Mouse (Mus musculus) MEL (cell line): ENCODE measurements at regions not wholly inside any gene's neighbourhood (a gene's known extent, or its start where the extent isn't known, plus 50 kb on each side); places are given as distances from the start of the nearest gene placed in this dataset.

Source experiments
- DNase-seq: peaks from one replicate; pipeline ENCODE4 v3.0.0; 2011; ENCODE audit warnings: low read depth, low spot score
- H3K27ac ChIP-seq: 2 replicates; pipeline ENCODE4 v1.5.1; 2012; ENCODE audit warnings: low read depth, mild to moderate bottlenecking, control low read depth, low read length, moderate library complexity; ENCODE audit not compliant: control insufficient read depth
- H3K27me3 ChIP-seq, 2 experiments: fragments of 150-350 bp in 1 of 2; sonication (generic) in 1 of 2; 2 replicates each; pipeline ENCODE4 v1.6.1; 2012; ENCODE audit warnings: low read length in 2 of 2, mild to moderate bottlenecking in 2 of 2, improper control_type of control experiment in 1 of 2, moderate library complexity in 1 of 2; ENCODE audit not compliant: insufficient read depth in 2 of 2, control insufficient read depth in 1 of 2
- H3K36me3 ChIP-seq, 2 experiments: 2 replicates each; pipeline ENCODE4 v1.6.1; 2012 to 2014; ENCODE audit warnings: low read length in 2 of 2, improper control_type of control experiment in 1 of 2, inconsistent platforms in 1 of 2, mild to moderate bottlenecking in 1 of 2; ENCODE audit not compliant: insufficient read depth in 2 of 2, control insufficient read depth in 1 of 2
- H3K4me1 ChIP-seq, 2 experiments: fragments of 150-350 bp in 1 of 2; sonication (generic) in 1 of 2; 2 replicates each; pipeline ENCODE4 v1.6.1; 2012; ENCODE audit warnings: low read length in 2 of 2, improper control_type of control experiment in 1 of 2, mild to moderate bottlenecking in 1 of 2; ENCODE audit not compliant: insufficient read depth in 2 of 2, control insufficient read depth in 1 of 2
- H3K4me3 ChIP-seq, 2 experiments: fragments of 150-350 bp in 1 of 2; sonication (generic) in 1 of 2; 2 replicates each; pipeline ENCODE4 v1.5.1; 2012; ENCODE audit warnings: low read depth in 2 of 2, low read length in 2 of 2, mild to moderate bottlenecking in 2 of 2, moderate library complexity in 2 of 2, control low read depth in 1 of 2, improper control_type of control experiment in 1 of 2; ENCODE audit not compliant: control insufficient read depth in 1 of 2, insufficient read depth in 1 of 2
- H3K79me2 ChIP-seq: 2 replicates; pipeline ENCODE4 v1.6.1; 2012; ENCODE audit warnings: mild to moderate bottlenecking, low read length, moderate library complexity; ENCODE audit not compliant: control insufficient read depth, poor library complexity, insufficient read depth
- H3K9ac ChIP-seq: 2 replicates; pipeline ENCODE4 v1.6.1; 2012; ENCODE audit warnings: low read depth, mild to moderate bottlenecking, control low read depth, low read length, moderate library complexity; ENCODE audit not compliant: control insufficient read depth, poor library complexity, severe bottlenecking
- H3K9me3 ChIP-seq: fragments of 150-350 bp; sonication (generic); replicated peaks from 2 replicates; pipeline ENCODE4 v1.6.1; 2012; ENCODE audit warnings: mild to moderate bottlenecking, low read length, improper control_type of control experiment, moderate library complexity; ENCODE audit not compliant: insufficient read depth
- BHLHE40 ChIP-seq: IDR thresholded peaks from 2 replicates; pipeline ENCODE4 v1.6.1; 2012; ENCODE audit warnings: low read depth, mild to moderate bottlenecking, inconsistent platforms, low read length, improper control_type of control experiment, borderline replicate concordance
- CHD1 ChIP-seq: IDR thresholded peaks from 2 replicates; pipeline ENCODE4 v1.6.1; 2012; ENCODE audit warnings: low read depth, mild to moderate bottlenecking, inconsistent platforms, low read length, improper control_type of control experiment
- E2F4 ChIP-seq: IDR thresholded peaks from 2 replicates; pipeline ENCODE4 v1.6.1; 2011; ENCODE audit warnings: low read depth, low read length, improper control_type of control experiment, borderline replicate concordance
- ETS1 ChIP-seq: IDR thresholded peaks from 2 replicates; pipeline ENCODE4 v1.6.1; 2012; ENCODE audit warnings: low read depth, mild to moderate bottlenecking, inconsistent platforms, low read length, improper control_type of control experiment, moderate library complexity
- JUND ChIP-seq: IDR thresholded peaks from 2 replicates; pipeline ENCODE4 v1.6.1; 2011; ENCODE audit warnings: low read depth, mild to moderate bottlenecking, improper control_type of control experiment, low read length
- KAT2A ChIP-seq: conservative IDR thresholded peaks from 2 replicates; pipeline ENCODE4 v1.6.1; 2012; ENCODE audit warnings: low read depth, low read length, improper control_type of control experiment, inconsistent platforms
- MAX ChIP-seq: IDR thresholded peaks from 2 replicates; pipeline ENCODE4 v1.6.1; 2011; ENCODE audit warnings: low read length, improper control_type of control experiment
- MEF2A ChIP-seq: IDR thresholded peaks from 2 replicates; pipeline ENCODE4 v1.6.1; 2014; ENCODE audit warnings: low read depth, mild to moderate bottlenecking, inconsistent platforms, low read length, improper control_type of control experiment; ENCODE audit not compliant: poor library complexity, insufficient replicate concordance, severe bottlenecking; ENCODE audit errors: extremely low read depth
- MXI1 ChIP-seq: IDR thresholded peaks from 2 replicates; pipeline ENCODE4 v1.6.1; 2011; ENCODE audit warnings: mild to moderate bottlenecking, low read depth, low read length, improper control_type of control experiment
- MYC ChIP-seq: IDR thresholded peaks from 2 replicates; pipeline ENCODE4 v1.6.1; 2011; ENCODE audit warnings: low read depth, mild to moderate bottlenecking, low read length, improper control_type of control experiment, moderate library complexity
- NELFE ChIP-seq: IDR thresholded peaks from 2 replicates; pipeline ENCODE4 v1.6.1; 2011; ENCODE audit warnings: low read depth, low read length, improper control_type of control experiment
- NRF1 ChIP-seq: IDR thresholded peaks from 2 replicates; pipeline ENCODE4 v1.6.1; 2014; ENCODE audit warnings: low read depth, mild to moderate bottlenecking, inconsistent platforms, low read length, improper control_type of control experiment, moderate library complexity; ENCODE audit not compliant: poor library complexity, insufficient read depth, severe bottlenecking
- POLR2A ChIP-seq, 2 experiments: IDR thresholded peaks; 2 replicates each; pipeline ENCODE4 v1.6.1; 2011 to 2012; ENCODE audit warnings: low read length in 2 of 2, mild to moderate bottlenecking in 2 of 2, control low read depth in 1 of 2, improper control_type of control experiment in 1 of 2, low read depth in 1 of 2, moderate library complexity in 1 of 2; ENCODE audit not compliant: control insufficient read depth in 1 of 2, insufficient read depth in 1 of 2, poor library complexity in 1 of 2
- POLR2AphosphoS5 ChIP-seq: IDR thresholded peaks from 2 replicates; pipeline ENCODE4 v1.6.1; 2012; ENCODE audit warnings: low read depth, borderline replicate concordance, mild to moderate bottlenecking, inconsistent platforms, low read length, moderate library complexity, mixed read lengths
- RAD21 ChIP-seq: IDR thresholded peaks from 2 replicates; pipeline ENCODE4 v1.6.1; 2011; ENCODE audit warnings: mild to moderate bottlenecking, low read depth, low read length, improper control_type of control experiment
- RCOR1 ChIP-seq: IDR thresholded peaks from 2 replicates; pipeline ENCODE4 v1.6.1; 2012; ENCODE audit warnings: low read depth, mild to moderate bottlenecking, inconsistent platforms, low read length, improper control_type of control experiment
- USF1 ChIP-seq: IDR thresholded peaks from 2 replicates; pipeline ENCODE4 v1.6.1; 2014; ENCODE audit warnings: low read depth, mild to moderate bottlenecking, inconsistent platforms, low read length, improper control_type of control experiment, moderate library complexity
- USF2 ChIP-seq, 2 experiments: IDR thresholded peaks; 2 replicates each; pipeline ENCODE4 v1.6.1; 2011 to 2012; ENCODE audit warnings: improper control_type of control experiment in 2 of 2, low read length in 2 of 2, borderline replicate concordance in 1 of 2, inconsistent platforms in 1 of 2, low read depth in 1 of 2, mild to moderate bottlenecking in 1 of 2; ENCODE audit not compliant: insufficient read depth in 1 of 2
- ZC3H11A ChIP-seq: IDR thresholded peaks from 2 replicates; pipeline ENCODE4 v1.6.1; 2012; ENCODE audit warnings: low read depth, mild to moderate bottlenecking, inconsistent platforms, low read length, improper control_type of control experiment
- ZMIZ1 ChIP-seq: IDR thresholded peaks from 2 replicates; pipeline ENCODE4 v1.6.1; 2012; ENCODE audit warnings: low read depth, mild to moderate bottlenecking, inconsistent platforms, low read length, improper control_type of control experiment, moderate library complexity
- ZNF384 ChIP-seq: IDR thresholded peaks from 2 replicates; pipeline ENCODE4 v1.6.1; 2012; ENCODE audit warnings: low read depth, mild to moderate bottlenecking, inconsistent platforms, low read length, improper control_type of control experiment

GRCm38 (mm10) chr6:126394111-126394809, 141.0 kb downstream of the Kcna5 start:
- no peak for TF ChIP-seq ZMIZ1
- no peak for TF ChIP-seq MXI1
- TF ChIP-seq ZC3H11A = no peak
- no peak for TF ChIP-seq NRF1
- no peak for TF ChIP-seq CHD1
- TF ChIP-seq MEF2A = no peak
- Histone ChIP-seq H3K27ac (no peak overlapping the region), H3K4me3 (no peak overlapping the region), H3K9me3 (no peaks in the 10 kb centered on the region), H3K4me1 (no peaks in the 10 kb centered on the region), H3K36me3 (no peaks in the 10 kb centered on the region), H3K27me3 (no peaks in the 10 kb centered on the region), H3K9ac (no peak overlapping the region), H3K79me2 (no peaks in the 10 kb centered on the region)
- no peak for DNase-seq

GRCm38 (mm10) chr6:126384210-126385012, 150.8 kb downstream of the Kcna5 start:
- no peaks in the 10 kb centered on the region for H3K9me3 ChIP-seq
- H3K9ac ChIP-seq = no peak overlapping the region
- H3K4me3 ChIP-seq = no peak overlapping the region
- H3K36me3 ChIP-seq = no peaks in the 10 kb centered on the region
- no peaks in the 10 kb centered on the region for H3K4me1 ChIP-seq
- H3K79me2 ChIP-seq = no peaks in the 10 kb centered on the region
- DNase-seq = no peak
- TF ChIP-seq POLR2AphosphoS5 (no peak), USF2 (IDR thresholded peaks at IDR 0.05; ENCODE audit: borderline replicate concordance in 1 of 2, insufficient read depth in 1 of 2, low read depth in 1 of 2, low read length in 2 of 2) (no peak), NRF1 (no peak), MAX (no peak)
- no peaks in the 10 kb centered on the region for H3K27me3 ChIP-seq
- H3K27ac ChIP-seq = no peak overlapping the region

DNA sequence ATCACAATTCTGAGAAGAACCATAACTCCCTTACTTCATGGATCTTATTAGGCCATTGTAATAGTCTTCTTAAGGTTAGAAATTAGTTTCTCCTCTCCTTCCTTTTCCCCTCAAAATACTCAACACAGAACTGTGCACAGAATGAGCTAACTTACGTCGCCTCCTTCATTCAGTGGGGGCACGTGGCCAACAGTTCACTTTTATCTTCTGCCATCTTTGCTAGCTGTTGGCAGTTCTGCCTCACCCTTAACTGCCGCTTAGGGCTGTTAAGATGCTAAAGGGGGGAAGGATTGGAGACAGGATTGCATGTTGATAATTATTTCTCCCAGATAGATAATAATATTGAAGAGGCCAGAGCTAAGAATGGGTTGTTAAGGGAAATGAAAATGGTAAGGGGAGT, 158.0 kb downstream of the Kcna5 start:
- Histone ChIP-seq H3K79me2 (no peaks in the 10 kb centered on the region), H3K27me3 (no peaks in the 10 kb centered on the region), H3K9me3 (no peaks in the 10 kb centered on the region), H3K4me1 (no peaks in the 10 kb centered on the region), H3K9ac (no peak overlapping the region), H3K27ac (no peak overlapping the region), H3K4me3 (no peak overlapping the region), H3K36me3 (no peaks in the 10 kb centered on the region)
- TF ChIP-seq E2F4 = no peak
- TF ChIP-seq MEF2A = no peak
- TF ChIP-seq MYC = no peak
- no peak for TF ChIP-seq POLR2A (IDR thresholded peaks at IDR 0.05; ENCODE audit: control insufficient read depth in 1 of 2, insufficient read depth in 1 of 2, low read depth in 1 of 2, low read length in 2 of 2, poor library complexity in 1 of 2)
- no peak for TF ChIP-seq RAD21
- no peak for TF ChIP-seq RCOR1
- TF ChIP-seq KAT2A = no peak
- TF ChIP-seq USF1 = no peak
- no peak for TF ChIP-seq MAX
- TF ChIP-seq JUND = no peak
- no peak for TF ChIP-seq ETS1
- TF ChIP-seq NELFE = no peak
- no peak for TF ChIP-seq ZNF384
- no peak for TF ChIP-seq POLR2AphosphoS5
- TF ChIP-seq BHLHE40 = no peak
- no peak for DNase-seq
